Mouse (Mus musculus) urinary bladder, postnatal 25 days (tissue): ENCODE results near the gene Nop16.

Experiments used
- DNase-seq: peaks from one replicate; pipeline ENCODE4 v3.0.0; 2022; ENCODE audit warnings: low spot score

Gene Nop16

GRCm38 (mm10) chr13:54560608-54561007 is 29.3 kb downstream of the Nop16 start:
- DNase-seq, result no peak

- no peak for DNase-seq
Measured at GRCm38 (mm10) chr13:54559656-54560055, 30.2 kb downstream of the Nop16 start.

GRCm38 (mm10) chr13:54557652-54558051 is 32.2 kb downstream of the Nop16 start:
- DNase-seq, result no peak

- no peak for DNase-seq
Measured at GRCm38 (mm10) chr13:54556796-54557195, 33.1 kb downstream of the Nop16 start.

GRCm38 (mm10) chr13:54556176-54556575 is 33.7 kb downstream of the Nop16 start:
- no peak for DNase-seq

GRCm38 (mm10) chr13:54548036-54548435 is 41.9 kb downstream of the Nop16 start:
- DNase-seq, result no peak
